Mouse (Mus musculus) erythroblast, embryonic 14.5 days (primary cell): ENCODE measurements around the gene Eif4g1.

Experiments used
- GATA1 ChIP-seq: IDR thresholded peaks from 2 replicates; pipeline ENCODE4 v1.6.1; 2012; ENCODE audit warnings: low read length, inconsistent platforms, mixed read lengths
- TAL1 ChIP-seq: IDR thresholded peaks from 3 replicates; pipeline ENCODE4 v1.6.1; 2012; ENCODE audit warnings: low read length, inconsistent platforms, mixed read lengths

- TF ChIP-seq GATA1 (no peak), TAL1 (no peak)
Observed at GRCm38 (mm10) chr16:20677974-20678675, 10.0 kb downstream of the Eif4g1 start.
